Mouse (Mus musculus) spleen, adult 12 weeks (tissue): Measurements from ENCODE around the gene Gm8300.
"Not testable (repeated sequence)": the region's sequence is repeated elsewhere in the genome, so short reads cannot be mapped to it uniquely, and the experiment has no call there.

Experiments
- DNase-seq: peaks from one replicate; pipeline ENCODE4 v3.0.0; 2022; ENCODE audit warnings: low spot score

The Gm8300 gene

GRCm38 (mm10) chr12:87514016-87514415, at the start of gene Gm8300:
Gm8300 (plus strand) TSS chr12:87514316.
- DNase-seq = not testable (repeated sequence)

- DNase-seq = no peak
These were observed 49.3 kb upstream of the Gm8300 start for GRCm38 (mm10) chr12:87464678-87465297.

GRCm38 (mm10) chr12:87470263-87471136, 43.6 kb upstream of the Gm8300 start:
- DNase-seq = no peak

DNA sequence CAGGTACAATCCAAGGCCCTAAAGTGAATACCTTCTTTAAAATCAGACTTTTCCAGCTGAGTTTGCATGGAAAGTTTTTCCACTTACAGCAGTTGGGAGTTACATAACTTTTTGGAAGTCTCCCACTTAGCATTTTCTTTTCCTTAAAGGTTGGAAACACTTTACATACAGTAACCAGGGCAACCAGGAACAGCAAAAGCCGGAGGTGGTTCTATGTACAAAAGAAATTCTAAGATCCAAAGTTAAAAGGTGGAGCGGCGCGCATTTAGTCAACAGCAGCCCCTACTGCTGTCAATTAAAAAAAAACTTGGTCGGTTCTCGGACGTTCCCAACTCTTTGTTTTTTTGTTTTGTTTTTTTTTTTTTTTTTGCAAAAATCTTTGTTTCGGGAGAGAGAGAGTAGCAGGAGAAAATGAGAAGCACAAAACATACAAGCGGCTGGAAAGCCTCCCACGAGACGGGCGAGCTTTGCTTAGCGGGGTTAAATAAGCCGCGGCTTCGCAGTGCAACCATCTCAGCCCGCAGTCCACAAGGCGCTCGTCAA, 42.6 kb upstream of the Gm8300 start:
- no peak for DNase-seq

DNA sequence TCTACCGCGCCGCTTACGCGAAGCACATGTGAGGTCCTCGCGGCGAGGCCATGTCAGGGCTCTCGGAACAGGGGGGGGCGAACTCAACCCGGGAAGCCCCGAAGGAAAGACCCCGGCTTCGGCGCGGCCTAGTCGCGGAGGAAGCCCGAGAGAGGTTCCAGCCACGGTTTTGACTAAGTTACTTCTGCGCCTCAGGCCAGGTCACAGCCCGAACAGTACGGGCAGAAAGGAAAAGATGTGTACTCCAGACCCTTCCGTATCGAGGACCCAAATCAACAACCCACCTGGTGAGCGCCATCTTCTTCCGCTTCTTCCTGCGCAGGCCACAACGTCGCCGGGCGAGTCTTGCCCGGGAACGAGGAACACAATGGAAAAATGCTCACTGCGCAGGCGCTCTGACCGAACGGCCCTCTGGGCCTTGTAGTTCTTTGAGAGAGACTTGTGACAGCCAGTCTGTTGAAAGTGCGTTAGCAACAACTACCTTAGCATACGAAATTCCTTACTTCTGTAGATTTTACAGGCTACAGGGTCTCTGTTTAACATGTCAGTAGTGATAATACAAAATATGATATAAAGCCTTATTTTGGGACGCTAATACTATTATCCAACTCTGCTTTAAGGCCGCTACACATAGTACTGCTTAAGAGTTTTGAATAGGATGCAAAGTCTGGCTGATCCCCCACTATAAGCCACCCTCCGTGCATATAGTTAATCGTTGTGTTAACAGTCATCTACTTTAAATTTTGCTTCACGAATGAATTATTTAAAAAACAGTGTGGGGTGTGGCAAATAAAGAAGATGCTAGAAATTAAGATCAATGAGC, 41.9 kb upstream of the Gm8300 start, which contains the start of gene Snw1:
Gene Snw1, minus strand, starts transcription at position 311 of the 823 bp plus-strand sequence.
- peak; percentile 87 for DNase-seq

DNA sequence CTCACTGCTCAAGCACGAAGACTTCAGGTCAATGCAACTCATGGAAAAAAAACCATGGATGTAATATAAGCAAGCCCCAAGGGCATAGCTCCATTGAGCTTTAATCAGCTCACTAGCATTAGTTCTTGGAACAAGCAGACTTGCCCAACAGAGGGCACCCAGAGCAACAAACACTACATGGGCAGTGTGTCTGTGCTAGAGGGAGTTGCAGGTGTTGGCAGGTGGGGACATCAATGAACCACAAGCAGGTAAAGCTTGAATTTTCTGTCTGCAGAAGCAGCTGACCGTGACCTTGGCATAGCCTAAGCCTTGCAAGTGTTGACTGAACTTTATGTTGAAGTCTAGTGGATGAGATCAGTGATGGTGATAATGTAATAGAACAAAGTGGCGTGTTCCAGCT, 39.4 kb upstream of the Gm8300 start:
- DNase-seq = no peak

- DNase-seq = not testable (repeated sequence)
These were observed 31.6 kb upstream of the Gm8300 start for GRCm38 (mm10) chr12:87482482-87482881.

- DNase-seq = not testable (repeated sequence)
These were observed 25.4 kb upstream of the Gm8300 start for GRCm38 (mm10) chr12:87488683-87489082.

DNA sequence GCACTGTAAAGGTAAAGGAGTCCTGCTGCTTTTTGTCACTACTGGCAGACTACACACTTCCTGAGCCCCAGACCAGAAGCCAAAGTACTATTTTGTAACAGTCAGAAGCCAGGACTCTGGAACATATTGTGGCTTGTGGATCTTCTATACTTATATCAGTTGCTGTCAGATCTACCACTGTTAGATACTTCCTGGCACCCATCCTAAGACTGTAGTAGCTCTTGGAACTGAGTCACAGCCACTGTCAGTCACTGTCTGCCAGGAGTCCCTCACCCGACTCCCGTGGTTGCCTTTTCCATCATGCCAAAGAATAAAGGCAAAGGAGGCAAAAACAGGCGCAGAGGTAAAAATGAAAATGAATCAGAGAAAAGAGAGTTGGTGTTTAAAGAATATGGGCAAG, 19.7 kb upstream of the Gm8300 start, which contains the start of gene Gm5788:
Gene Gm5788, plus strand, starts transcription at position 301 of the 400 bp plus-strand sequence.
- DNase-seq = not testable (repeated sequence)

DNA sequence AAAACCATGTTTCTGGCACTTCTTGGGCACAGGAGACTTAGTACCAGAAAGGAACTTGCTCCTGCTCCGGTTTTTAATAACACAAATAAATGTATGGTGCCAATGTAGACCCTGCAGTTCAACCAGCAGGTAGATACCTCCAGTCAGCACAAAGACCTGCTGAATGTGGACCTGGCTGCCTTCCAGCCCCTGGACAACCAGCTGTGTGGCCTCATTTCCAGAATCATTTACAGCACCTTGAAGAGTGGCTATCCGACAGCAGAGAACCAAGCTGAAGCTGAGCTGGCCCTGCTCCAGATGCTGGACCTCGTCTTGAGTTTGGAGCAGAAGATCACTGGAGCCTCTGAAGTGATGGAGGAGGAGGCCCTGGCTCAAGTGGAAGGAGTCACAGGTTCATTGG, 5.5 kb downstream of the Gm8300 start:
- not testable (repeated sequence) for DNase-seq

- no peak for DNase-seq
These were observed 29.8 kb downstream of the Gm8300 start for GRCm38 (mm10) chr12:87543927-87544326.

DNA sequence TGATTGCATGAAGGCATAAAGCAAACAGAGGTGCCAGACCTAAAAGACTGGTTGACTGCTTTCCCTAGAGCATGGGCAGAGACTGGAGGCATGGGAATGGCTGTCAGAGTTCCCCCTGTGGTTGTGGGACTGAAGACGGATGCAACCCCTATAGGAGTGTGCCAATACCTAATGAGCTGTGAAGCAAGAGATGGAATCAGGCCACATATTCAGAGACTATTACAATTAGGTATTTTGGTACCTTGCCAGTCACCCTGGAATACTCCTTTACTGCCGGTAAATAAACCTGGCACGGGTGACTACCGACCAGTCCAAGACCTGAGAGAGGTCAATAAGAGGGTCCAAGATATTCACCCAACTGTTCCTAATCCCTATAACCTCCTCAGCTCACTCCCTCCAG, 36.5 kb downstream of the Gm8300 start:
- DNase-seq = not testable (repeated sequence)
